Comparison of ENCODE assay signal across 8 mouse cellular contexts in genomic region chr11:78177437-78177836, GRCm38 (mm10). TPM values are rescaled to one million over a fixed set of nuclear protein-coding genes. Genes with fewer than 3 reads are reported as not detected.
DNase-seq lines count a peak whose midpoint lies in the region; ATAC-seq and TF ChIP-seq lines count a peak whose summit lies in the region.

No protein-coding gene starts in this region.

- TF ChIP-seq CTCF in gastrocnemius, adult 2 months (IDR thresholded peaks at IDR 0.05): no peak
- TF ChIP-seq CTCF in liver, adult 2 months (IDR thresholded peaks at IDR 0.05; ENCODE audit: low read depth, low read length): no peak
- no peak for TF ChIP-seq CTCF in midbrain, postnatal 0 days (IDR thresholded peaks at IDR 0.05)

- peak overlapping the region; percentile 86 for H3K9ac ChIP-seq in liver, adult 2 months (ENCODE audit: low read depth, low read length)
- H3K9ac ChIP-seq in midbrain, postnatal 0 days (replicated peaks; ENCODE audit: low read length, poor library complexity, severe bottlenecking): no peak overlapping the region

- ATAC-seq in common myeloid progenitor, adult 5-6 weeks (replicated peaks; ENCODE audit: low read depth, poor library complexity, severe bottlenecking): 0 out of 2 replicates have a peak, but pooled peaks have one; percentile 15
- no peak for ATAC-seq in midbrain, postnatal 0 days (ENCODE audit: low FRiP score)

- peak overlapping the region; percentile 89 for H3K27ac ChIP-seq in gastrocnemius, adult 2 months
- H3K27ac ChIP-seq in hindbrain, embryonic 10.5 days: peak overlapping the region; percentile 93
- H3K27ac ChIP-seq in liver, adult 2 months (replicated peaks; ENCODE audit: insufficient read depth, low read depth, low read length): peak overlapping the region; percentile 83
- no peak overlapping the region for H3K27ac ChIP-seq in midbrain, postnatal 0 days (ENCODE audit: low read depth, low read length)

- peaks cover 40% of the 10 kb centered on the region for H3K36me3 ChIP-seq in hindbrain, embryonic 10.5 days
- H3K36me3 ChIP-seq in liver, adult 2 months (ENCODE audit: control insufficient read depth, insufficient read depth, low read length): peaks cover 19% of the 10 kb centered on the region
- peaks cover 19% of the 10 kb centered on the region for H3K36me3 ChIP-seq in midbrain, postnatal 0 days (ENCODE audit: insufficient read depth, low read length)

- DNase-seq in gastrocnemius, adult 2 months: peak; percentile 43
- no peak for DNase-seq in gastrocnemius, adult 8-10 months (ENCODE audit: low spot score in 2 of 2)
- DNase-seq in hindbrain, embryonic 10.5 days (ENCODE audit: low spot score): no peak
- peak; percentile 98 for DNase-seq in liver, adult 2 months (ENCODE audit: extremely low read depth, low read depth, low spot score)
- no peak for DNase-seq in midbrain, postnatal 0 days (ENCODE audit: low spot score)
- DNase-seq in retina, embryonic 14.5 days (ENCODE audit: low spot score): no peak
- no peak for DNase-seq in cerebellum, postnatal 10 days

- peak overlapping the region; percentile 92 for H3K4me3 ChIP-seq in gastrocnemius, adult 2 months
- H3K4me3 ChIP-seq in hindbrain, embryonic 10.5 days: peak overlapping the region; percentile 62
- peak overlapping the region; percentile 67 for H3K4me3 ChIP-seq in liver, adult 2 months (ENCODE audit: insufficient read depth, low read depth, low read length)
- peak overlapping the region; percentile 62 for H3K4me3 ChIP-seq in midbrain, postnatal 0 days (ENCODE audit: low read depth, low read length)

- no peak for TF ChIP-seq POLR2A in liver, adult 2 months (IDR thresholded peaks at IDR 0.05; ENCODE audit: extremely low read depth, insufficient read depth, low read length)

- peak overlapping the region; percentile 69 for H3K4me2 ChIP-seq in midbrain, postnatal 0 days (ENCODE audit: low read depth, low read length, poor library complexity, severe bottlenecking)

- no peaks in the 10 kb centered on the region for H3K9me3 ChIP-seq in hindbrain, embryonic 10.5 days
- H3K9me3 ChIP-seq in midbrain, postnatal 0 days (ENCODE audit: low read length): no peaks in the 10 kb centered on the region

- peaks cover 62% of the 10 kb centered on the region for H3K4me1 ChIP-seq in hindbrain, embryonic 10.5 days (replicated peaks)
- peaks cover 11% of the 10 kb centered on the region for H3K4me1 ChIP-seq in liver, adult 2 months (ENCODE audit: control insufficient read depth, insufficient read depth, low read length)
- H3K4me1 ChIP-seq in midbrain, postnatal 0 days (ENCODE audit: insufficient read depth, low read length): peaks cover 12% of the 10 kb centered on the region; the same call in 1 of the 2 replicates

- no peaks in the 10 kb centered on the region for H3K79me2 ChIP-seq in liver, adult 2 months (ENCODE audit: control insufficient read depth, insufficient read depth, low read length)

- intact Hi-C loops in gastrocnemius, adult 2 months (cut with DNase I): loop anchor here (1.0 to 5.0 kb wide), 4 partner anchors 18 to 195 kb away; partner anchors contain the start of genes Flot2 and Phf12

- no peaks in the 10 kb centered on the region for H3K27me3 ChIP-seq in hindbrain, embryonic 10.5 days (ENCODE audit: insufficient read depth, poor library complexity, severe bottlenecking)
- H3K27me3 ChIP-seq in liver, adult 2 months (ENCODE audit: control insufficient read depth, insufficient read depth, low read length): no peaks in the 10 kb centered on the region
- H3K27me3 ChIP-seq in midbrain, postnatal 0 days (ENCODE audit: insufficient read depth, low read length): no peaks in the 10 kb centered on the region

- WGBS in hindbrain, embryonic 10.5 days: 1% methylated on average over 10 of the region's 10 CpGs
- 2% methylated on average over 10 of the region's 10 CpGs for WGBS in liver, adult 2 months
- 5% methylated on average over 10 of the region's 10 CpGs for WGBS in midbrain, postnatal 0 days

RNA-seq across cellular contexts. Expression of gene Tlcd1, which starts 0.9 kb away (rescaled TPM):
- 1 to 10 TPM; 1.3 to 1.7 TPM for total RNA-seq in gastrocnemius, adult 2 months (2021)
- total RNA-seq in gastrocnemius, adult 8-10 months (2022): 1 to 10 TPM in 1 of 4 experiments, under 1 TPM in 3; 0.56 to 1.7 (median 0.64) TPM
- total RNA-seq in common myeloid progenitor, adult 5-6 weeks (2017): 7.9 and 8.1 TPM in 2 replicates
- polyA plus RNA-seq in hindbrain, embryonic 10.5 days (2016; fragmentation: Nextera tagmentation; extraction: Ambion mirVana): 7.0 and 8.9 TPM in 2 replicates
- 44.8 and 50.7 TPM in 2 replicates for total RNA-seq in liver, adult 2 months (2014; rRNA removed)
- 46.6 and 61.5 TPM in 2 replicates for polyA plus RNA-seq in liver, adult 2 months (2012; rRNA removed)
- 12.6 and 24.0 TPM in 2 replicates for total RNA-seq in midbrain, postnatal 0 days (2014; rRNA removed)
- 18.1 and 25.4 TPM in 2 replicates for polyA plus RNA-seq in midbrain, postnatal 0 days (2015; fragmentation: Nextera tagmentation; extraction: Ambion mirVana)

RNA-seq across cellular contexts. Expression of gene Nek8, which starts 1.0 kb away (rescaled TPM):
- total RNA-seq in gastrocnemius, adult 2 months (2021): under 1 TPM; 0.36 to 0.75 TPM
- under 1 TPM; 0.19 to 0.73 (median 0.50) TPM for total RNA-seq in gastrocnemius, adult 8-10 months (2022)
- total RNA-seq in common myeloid progenitor, adult 5-6 weeks (2017): 7.1 and 8.2 TPM in 2 replicates
- 11.3 and 12.1 TPM in 2 replicates for polyA plus RNA-seq in hindbrain, embryonic 10.5 days (2016; fragmentation: Nextera tagmentation; extraction: Ambion mirVana)
- 4.1 and 5.2 TPM in 2 replicates for total RNA-seq in liver, adult 2 months (2014; rRNA removed)
- polyA plus RNA-seq in liver, adult 2 months (2012; rRNA removed): 5.2 and 7.2 TPM in 2 replicates
- total RNA-seq in midbrain, postnatal 0 days (2014; rRNA removed): 7.1 and 7.6 TPM in 2 replicates
- 4.5 and 5.7 TPM in 2 replicates for polyA plus RNA-seq in midbrain, postnatal 0 days (2015; fragmentation: Nextera tagmentation; extraction: Ambion mirVana)

RNA-seq across cellular contexts. Expression of gene Rpl23a, which starts 5.9 kb away (rescaled TPM):
- total RNA-seq in gastrocnemius, adult 2 months (2021): 100 to 1,000 TPM; 760 to 970 TPM
- total RNA-seq in gastrocnemius, adult 8-10 months (2022): 100 to 1,000 TPM; 671 to 835 (median 744) TPM
- total RNA-seq in common myeloid progenitor, adult 5-6 weeks (2017): 3,236 and 3,976 TPM in 2 replicates
- polyA plus RNA-seq in hindbrain, embryonic 10.5 days (2016; fragmentation: Nextera tagmentation; extraction: Ambion mirVana): 1,007 and 1,099 TPM in 2 replicates
- 318 and 352 TPM in 2 replicates for total RNA-seq in liver, adult 2 months (2014; rRNA removed)
- 88.5 and 110 TPM in 2 replicates for polyA plus RNA-seq in liver, adult 2 months (2012; rRNA removed)
- total RNA-seq in midbrain, postnatal 0 days (2014; rRNA removed): 753 and 863 TPM in 2 replicates
- 853 and 860 TPM in 2 replicates for polyA plus RNA-seq in midbrain, postnatal 0 days (2015; fragmentation: Nextera tagmentation; extraction: Ambion mirVana)

RNA-seq across cellular contexts. Expression of gene Rab34, which starts 10.8 kb away (rescaled TPM):
- 1 to 10 TPM; 3.3 to 4.6 TPM for total RNA-seq in gastrocnemius, adult 2 months (2021)
- 1 to 10 TPM; 1.6 to 5.5 (median 3.4) TPM for total RNA-seq in gastrocnemius, adult 8-10 months (2022)
- total RNA-seq in common myeloid progenitor, adult 5-6 weeks (2017): 2.0 and 2.8 TPM in 2 replicates
- polyA plus RNA-seq in hindbrain, embryonic 10.5 days (2016; fragmentation: Nextera tagmentation; extraction: Ambion mirVana): 71.8 and 80.5 TPM in 2 replicates
- 2.6 and 2.8 TPM in 2 replicates for total RNA-seq in liver, adult 2 months (2014; rRNA removed)
- polyA plus RNA-seq in liver, adult 2 months (2012; rRNA removed): 5.2 and 5.3 TPM in 2 replicates
- 71.3 and 78.4 TPM in 2 replicates for total RNA-seq in midbrain, postnatal 0 days (2014; rRNA removed)
- 65.0 and 65.5 TPM in 2 replicates for polyA plus RNA-seq in midbrain, postnatal 0 days (2015; fragmentation: Nextera tagmentation; extraction: Ambion mirVana)

RNA-seq across cellular contexts. Expression of gene Traf4, which starts 12.0 kb away (rescaled TPM):
- 1 to 10 TPM; 2.1 to 2.8 TPM for total RNA-seq in gastrocnemius, adult 2 months (2021)
- total RNA-seq in gastrocnemius, adult 8-10 months (2022): 1 to 10 TPM; 2.9 to 3.5 (median 3.2) TPM
- total RNA-seq in common myeloid progenitor, adult 5-6 weeks (2017): 6.9 and 10.2 TPM in 2 replicates
- 124 and 163 TPM in 2 replicates for polyA plus RNA-seq in hindbrain, embryonic 10.5 days (2016; fragmentation: Nextera tagmentation; extraction: Ambion mirVana)
- 8.8 and 11.1 TPM in 2 replicates for total RNA-seq in liver, adult 2 months (2014; rRNA removed)
- polyA plus RNA-seq in liver, adult 2 months (2012; rRNA removed): 69.0 and 73.5 TPM in 2 replicates
- 80.5 and 89.5 TPM in 2 replicates for total RNA-seq in midbrain, postnatal 0 days (2014; rRNA removed)
- polyA plus RNA-seq in midbrain, postnatal 0 days (2015; fragmentation: Nextera tagmentation; extraction: Ambion mirVana): 68.4 and 71.1 TPM in 2 replicates

Comparison
In these comparisons a context has a peak if more than half of its experiments do, and no peak if none do; other contexts are left out.
1. DNase-seq: peak in gastrocnemius, adult 2 months (single experiment) and liver, adult 2 months (single experiment); none in gastrocnemius, adult 8-10 months (0 of 2), hindbrain, embryonic 10.5 days (single experiment), midbrain, postnatal 0 days (single experiment), retina, embryonic 14.5 days (single experiment) and cerebellum, postnatal 10 days (0 of 2).
2. Peak in every context shown above with its lines, with median percentiles within 50 percentile points of each other: H3K4me3 ChIP-seq.